Comparison of ENCODE assay signal across 8 mouse cellular contexts in the genomic region with DNA sequence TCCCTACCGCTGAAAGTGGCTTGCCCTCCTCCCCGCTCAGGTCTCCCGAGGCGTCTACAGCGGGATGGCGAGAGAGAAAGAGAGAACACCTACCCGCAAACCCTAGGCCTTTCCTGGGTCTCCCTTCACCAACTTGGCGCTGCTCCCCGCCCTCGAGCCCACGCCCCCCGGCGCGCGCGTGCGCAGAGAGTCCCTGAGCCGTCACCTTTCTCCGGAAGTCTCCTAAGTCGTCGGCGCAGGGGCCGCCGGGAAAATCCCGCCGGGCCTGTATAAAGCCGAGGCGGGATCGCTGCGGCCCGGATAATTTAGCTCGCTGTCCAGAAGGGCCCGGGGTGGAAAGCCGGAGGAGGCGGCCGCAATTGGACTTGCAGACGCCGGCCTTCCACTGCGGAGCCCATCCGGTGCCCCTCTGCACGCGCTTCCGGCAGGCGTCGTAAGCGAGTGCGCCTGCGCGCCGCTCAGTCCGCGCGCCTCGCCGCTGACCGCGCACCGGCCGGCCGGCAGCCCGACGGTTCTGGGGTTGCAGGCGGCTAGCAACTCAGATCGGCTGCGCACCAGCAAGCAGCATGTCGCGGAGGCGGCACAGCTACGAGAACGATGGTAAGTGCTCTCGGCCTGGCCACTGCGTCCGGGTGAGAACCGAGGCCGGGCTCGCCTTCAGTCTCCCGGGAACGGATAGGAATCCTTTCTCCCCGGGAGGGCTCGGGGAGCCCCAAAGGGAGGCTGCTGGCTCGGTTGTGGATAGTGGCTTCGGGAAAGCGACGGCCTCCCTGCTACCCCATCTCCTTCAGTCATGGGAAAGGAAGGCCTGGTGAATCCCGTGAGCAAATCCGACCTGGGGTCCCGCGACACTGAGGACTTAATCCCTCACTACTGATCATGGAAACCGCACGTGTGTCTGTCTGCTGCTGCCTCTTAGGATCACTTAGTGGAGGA. TPM values are rescaled to one million over a fixed set of nuclear protein-coding genes. Genes with fewer than 3 reads are reported as not detected.
A peak's percentile ranks its signal among the peaks of the same experiment; 100 is the strongest.
DNase-seq lines count a peak whose midpoint lies in the region; ATAC-seq lines count a peak whose summit lies in the region.

Gene Ncbp1, plus strand, starts transcription at position 327 of the 936 bp plus-strand sequence.
Gene Tstd2, minus strand, starts transcription at position 408 of the 936 bp plus-strand sequence.

- DNase-seq in adrenal gland, adult (ENCODE audit: inconsistent age in 2 of 2, low spot score in 1 of 2), result peak; percentile 94 to 99
- peak; percentile 94 for DNase-seq in embryo, embryonic 10.5 days (ENCODE audit: low spot score)
- DNase-seq in gastrocnemius, postnatal 14 days, result peak; percentile 91
- peak; percentile 82 to 93 for DNase-seq in left cerebral cortex, postnatal 10 days (ENCODE audit: extremely low spot score in 1 of 2, low spot score in 2 of 2)
- DNase-seq in right cerebral cortex, postnatal 25 days, result peak; percentile 92
- DNase-seq in urinary bladder, postnatal 4 days (ENCODE audit: low spot score in 2 of 2), result peak; percentile 89 to 90

- intact Hi-C loops in gastrocnemius, postnatal 14 days (cut with DNase I; ENCODE audit: low total_unique reads), result no loop called here
- intact Hi-C loops in left cerebral cortex, postnatal 10 days (cut with DNase I), result no loop called here

- peak; percentile 79 for ATAC-seq in inflammation-experienced regulatory T-cells, adult 6 months
- ATAC-seq in megakaryocyte-erythroid progenitor cell, adult 5-6 weeks (replicated peaks; ENCODE audit: low FRiP score, low TSS enrichment, poor library complexity, severe bottlenecking), result peak; percentile 89

RNA-seq across cellular contexts. Expression of gene Ncbp1, which starts in this region (rescaled TPM):
- total RNA-seq in gastrocnemius, postnatal 14 days (2021), result 10 to 100 TPM; 13.2 to 17.5 TPM
- 10 to 100 TPM; 39.1 to 43.4 (median 40.9) TPM for polyA plus RNA-seq in inflammation-experienced regulatory T-cells, adult 6 months (2017; shearing (Covaris generic))
- total RNA-seq in left cerebral cortex, postnatal 10 days (2021), result 10 to 100 TPM; 48.7 to 53.1 TPM
- total RNA-seq in megakaryocyte-erythroid progenitor cell, adult 5-6 weeks (2014; fragmentation: Nextera tagmentation), result 88.8 and 101 TPM in 2 replicates
- 108 and 126 TPM in 2 replicates for total RNA-seq in megakaryocyte-erythroid progenitor cell, adult 5-6 weeks (2017)

RNA-seq across cellular contexts. Expression of gene Tstd2, which starts in this region (rescaled TPM):
- 10 to 100 TPM in 1 of 2 experiments, 1 to 10 TPM in 1; 9.6 to 10.4 TPM for total RNA-seq in gastrocnemius, postnatal 14 days (2021)
- polyA plus RNA-seq in inflammation-experienced regulatory T-cells, adult 6 months (2017; shearing (Covaris generic)), result 10 to 100 TPM; 22.3 to 32.3 (median 29.5) TPM
- total RNA-seq in left cerebral cortex, postnatal 10 days (2021), result 10 to 100 TPM; 16.5 to 16.9 TPM
- 27.6 and 33.4 TPM in 2 replicates for total RNA-seq in megakaryocyte-erythroid progenitor cell, adult 5-6 weeks (2014; fragmentation: Nextera tagmentation)
- 39.8 and 41.0 TPM in 2 replicates for total RNA-seq in megakaryocyte-erythroid progenitor cell, adult 5-6 weeks (2017)

Comparison
In these comparisons a context has a peak if more than half of its experiments do, and no peak if none do; other contexts are left out.
1. Peak in every context shown above with its lines: DNase-seq and ATAC-seq.